Mouse (Mus musculus) thymus, adult 18-20 months (tissue): Measurements from ENCODE around the gene Theg.

Source experiments
- DNase-seq, 2 experiments: peaks; one replicate each; pipeline ENCODE4 v3.0.0; 2022; ENCODE audit warnings: mixed read lengths in 2 of 2

Gene Theg

GRCm38 (mm10) chr10:79554330-79555237 lies 32.5 kb downstream of the Theg start, which contains the start of gene Mier2:
TSS of gene Mier2 (minus strand) at chr10:79555199.
- DNase-seq, result peak; percentile 70

DNA sequence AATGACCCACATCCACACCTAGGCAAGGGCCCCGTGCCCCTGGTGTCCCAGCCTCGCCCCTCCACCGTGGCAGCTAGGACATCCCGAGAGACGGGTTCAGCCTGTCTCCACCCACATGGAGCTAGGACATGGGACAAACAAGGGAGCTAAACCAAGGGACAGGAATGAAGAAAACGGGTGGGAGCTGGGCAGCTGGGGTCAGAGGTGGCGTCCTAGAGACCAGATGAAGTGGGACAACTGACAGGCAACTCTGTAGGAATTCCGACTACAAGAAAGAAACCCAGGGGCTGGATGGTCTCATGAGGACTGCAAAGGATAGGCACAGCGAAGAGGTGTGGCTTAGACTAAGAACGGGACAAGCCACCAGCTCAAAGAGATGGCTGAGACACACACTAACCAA lies 33.4 kb downstream of the Theg start:
- DNase-seq, result no peak

GRCm38 (mm10) chr10:79553176-79553575 lies 34.0 kb downstream of the Theg start:
- DNase-seq, result no peak

DNA sequence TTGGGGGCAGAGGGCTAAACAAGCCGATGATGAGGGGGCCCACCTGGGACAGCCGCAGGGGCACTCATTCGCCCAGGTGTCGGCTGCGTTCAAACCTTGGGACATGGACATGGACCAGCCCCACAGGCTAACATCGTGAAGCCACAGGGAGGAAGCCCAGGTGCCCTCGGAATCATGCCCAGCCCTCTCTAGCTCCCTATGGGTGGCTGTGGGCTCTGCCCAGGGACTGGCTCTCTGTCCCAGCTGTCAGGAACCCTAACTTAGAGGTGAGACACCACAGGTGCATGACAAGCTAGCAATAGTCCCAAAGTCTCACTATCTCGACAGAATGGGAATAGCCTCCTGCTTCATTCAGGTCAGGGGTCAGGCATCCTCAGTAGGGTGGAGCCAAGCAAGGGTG lies 34.6 kb downstream of the Theg start:
- DNase-seq, result no peak

DNA sequence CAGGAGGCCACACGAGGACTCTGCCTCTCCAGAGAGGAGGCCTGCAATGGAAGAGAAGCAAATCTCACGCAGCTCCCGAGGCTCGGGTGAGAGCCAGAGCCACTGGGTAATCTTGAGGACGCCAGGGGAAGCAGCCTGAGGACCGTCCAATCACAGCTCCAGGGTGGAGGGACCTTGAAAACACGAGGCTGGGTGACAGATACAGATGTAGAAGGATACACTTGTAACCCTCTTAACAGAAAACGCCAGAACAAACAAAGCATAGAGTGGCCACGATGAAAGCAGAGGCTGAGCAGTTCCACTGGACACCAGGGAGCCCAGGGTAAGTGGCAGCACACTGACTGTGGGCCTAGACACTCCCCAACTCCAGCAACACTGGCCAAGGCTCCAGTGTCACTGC lies 36.8 kb downstream of the Theg start:
- no peak for DNase-seq

DNA sequence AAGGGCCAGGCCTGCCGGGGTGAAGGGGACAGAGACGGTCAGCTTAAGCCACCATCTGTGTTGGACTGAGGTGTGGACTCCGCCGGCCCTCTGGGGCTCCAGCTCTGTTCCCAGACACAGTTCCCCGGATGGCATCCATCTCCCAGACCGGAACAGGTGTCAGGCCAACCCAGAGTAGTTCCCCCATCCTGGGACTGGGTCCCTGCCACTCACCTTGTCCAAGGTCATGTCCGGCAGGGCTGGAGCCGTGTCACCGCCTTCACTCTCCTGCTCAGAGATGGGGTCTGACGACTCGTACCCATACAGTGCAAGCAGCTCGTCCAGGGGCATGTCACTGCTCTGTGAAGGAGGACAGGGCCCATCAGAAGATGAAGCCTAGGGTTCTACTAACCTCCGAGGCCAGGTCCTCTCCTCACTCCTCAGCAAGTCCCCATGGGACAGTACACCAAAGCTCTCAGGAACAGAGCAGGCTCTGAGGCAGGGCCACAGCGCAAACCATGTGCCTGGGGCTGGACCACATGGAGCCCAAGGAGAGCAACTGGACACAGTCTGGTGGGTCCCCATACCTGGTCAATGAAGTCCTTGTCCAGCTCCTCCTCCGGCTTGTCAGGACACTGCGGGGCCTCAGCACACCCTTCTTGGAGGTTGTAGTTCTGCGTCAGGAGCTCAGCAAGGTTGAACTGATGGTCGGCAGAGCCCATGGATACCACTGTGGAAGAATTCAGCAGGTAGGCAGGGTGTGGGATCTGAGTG lies 38.0 kb downstream of the Theg start:
- DNase-seq, result no peak

GRCm38 (mm10) chr10:79548546-79548945 lies 38.6 kb downstream of the Theg start:
- DNase-seq, result peak in 1 of 2 experiments; percentile 3

DNA sequence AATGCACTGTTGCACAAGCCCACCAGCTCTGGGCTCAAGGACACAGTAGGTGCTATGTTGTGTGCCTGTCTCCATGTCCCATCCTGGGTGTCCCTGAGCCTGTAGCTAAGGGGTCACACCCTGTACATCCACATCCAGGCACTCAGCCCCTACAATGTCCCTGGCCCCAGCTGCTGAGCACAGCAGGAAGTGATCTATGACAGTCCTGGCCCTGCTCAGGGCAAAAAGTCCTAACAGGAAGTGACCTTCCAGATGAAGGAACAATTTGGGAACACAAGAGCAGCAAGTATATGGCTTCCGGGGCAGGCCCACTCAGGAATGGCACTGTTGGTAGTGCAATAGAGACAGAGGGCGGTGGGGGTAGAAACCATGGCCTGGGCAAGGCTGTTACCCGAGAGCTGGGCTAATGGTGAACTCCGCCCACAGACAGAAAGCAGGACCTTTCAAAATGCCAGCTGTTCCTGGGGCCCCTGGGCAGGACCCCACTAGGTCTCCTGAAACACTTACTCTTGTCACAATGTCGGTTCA lies 39.9 kb downstream of the Theg start:
- DNase-seq, result no peak

- no peak for DNase-seq
Measured at GRCm38 (mm10) chr10:79546483-79546882, 40.6 kb downstream of the Theg start.

- DNase-seq, result no peak
Measured at GRCm38 (mm10) chr10:79545891-79546290, 41.2 kb downstream of the Theg start.

DNA sequence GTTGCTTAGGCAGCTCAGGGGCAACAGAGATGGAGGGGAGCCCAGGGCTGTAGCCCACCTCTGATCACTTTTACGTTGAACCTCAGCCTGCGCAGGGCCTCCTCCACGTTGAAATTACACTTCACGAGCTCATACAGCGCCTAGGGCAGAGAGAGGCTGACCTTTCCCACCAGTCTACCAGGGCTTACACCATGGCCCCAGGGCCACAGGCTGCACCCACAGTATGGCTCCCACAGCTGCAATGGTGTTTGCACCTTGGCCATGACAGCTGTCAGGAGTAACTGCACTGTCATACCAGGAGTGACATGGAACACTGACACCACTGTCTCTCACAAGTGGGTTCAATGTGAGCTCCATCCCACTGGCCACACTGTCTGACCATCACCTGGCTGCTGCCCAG lies 42.5 kb downstream of the Theg start:
- no peak for DNase-seq

- no peak for DNase-seq
Measured at GRCm38 (mm10) chr10:79543884-79544597, 43.1 kb downstream of the Theg start.

GRCm38 (mm10) chr10:79542171-79542570 lies 45.0 kb downstream of the Theg start:
- DNase-seq, result no peak

DNA sequence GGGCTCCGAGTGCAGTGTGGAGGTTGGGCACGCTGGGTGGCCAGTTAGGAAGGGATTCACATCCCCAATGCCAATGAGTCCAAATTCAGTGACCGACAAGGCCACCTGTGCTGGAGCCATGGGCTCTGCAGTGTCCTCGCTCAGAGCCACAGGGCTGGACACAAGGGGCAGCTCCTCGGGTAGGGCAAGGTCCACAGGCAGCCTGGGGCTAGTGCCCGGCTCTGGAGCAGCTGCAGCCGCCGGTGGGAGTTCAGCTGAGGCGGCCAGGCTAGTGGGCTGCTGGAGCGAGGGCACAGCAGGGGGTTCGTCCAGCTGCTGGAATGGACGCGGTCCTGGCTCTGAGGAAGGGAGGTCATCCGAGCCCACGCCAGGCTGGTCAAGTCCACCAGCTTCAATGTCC lies 45.6 kb downstream of the Theg start:
- no peak for DNase-seq

GRCm38 (mm10) chr10:79540746-79541145 lies 46.4 kb downstream of the Theg start:
- DNase-seq, result no peak

GRCm38 (mm10) chr10:79539701-79540495 lies 47.2 kb downstream of the Theg start:
- DNase-seq, result no peak

- DNase-seq, result peak in 1 of 2 experiments; percentile 3
Measured at GRCm38 (mm10) chr10:79538873-79539272, 48.3 kb downstream of the Theg start.

GRCm38 (mm10) chr10:79538323-79538722 lies 48.8 kb downstream of the Theg start:
- DNase-seq, result no peak

GRCm38 (mm10) chr10:79537781-79538180 lies 49.4 kb downstream of the Theg start:
- DNase-seq, result no peak

DNA sequence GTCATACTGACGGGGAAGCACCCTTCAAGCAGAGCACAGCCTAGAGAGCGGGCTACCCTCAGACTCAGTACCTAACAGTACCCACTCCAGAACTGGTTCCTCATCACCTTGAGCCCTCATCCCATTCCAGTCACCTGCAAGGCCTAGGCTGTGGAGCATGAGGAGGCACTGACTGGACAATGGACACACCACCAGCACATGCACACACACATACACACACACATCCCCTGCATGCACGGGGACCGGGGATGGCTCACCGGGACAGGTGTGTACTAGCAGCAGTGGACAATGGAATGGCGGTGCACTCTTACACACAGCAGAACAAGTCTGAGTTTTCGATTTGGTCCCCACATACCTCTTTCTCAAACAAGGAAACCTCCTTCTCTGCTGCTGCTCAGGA lies 49.9 kb downstream of the Theg start:
- DNase-seq, result no peak

GRCm38 (mm10) chr10:79536461-79537080 lies 50.6 kb downstream of the Theg start:
- no peak for DNase-seq

DNA sequence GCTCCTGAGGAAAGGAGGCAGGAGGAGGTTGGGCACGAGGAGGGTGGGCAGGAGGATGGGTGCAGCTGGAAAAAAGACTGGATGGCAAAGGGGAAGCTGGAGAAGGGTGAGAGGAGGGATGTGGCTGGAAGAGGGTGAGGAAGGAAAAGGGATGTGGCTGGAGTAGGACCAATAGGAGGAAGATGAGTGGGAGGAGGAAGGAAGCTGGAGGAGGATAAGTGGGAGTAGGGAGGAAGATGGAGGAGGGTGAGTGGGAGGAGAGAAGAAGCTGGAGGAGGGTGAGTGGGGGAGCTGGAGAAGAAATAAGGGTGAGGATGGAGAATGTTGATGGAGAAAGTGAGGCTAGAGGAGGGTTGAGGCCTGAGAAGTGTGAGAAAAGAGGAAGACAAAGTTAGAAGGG lies 51.7 kb downstream of the Theg start:
- no peak for DNase-seq
